Mouse (Mus musculus) gastrocnemius, adult 18-20 months (tissue): ENCODE data around the gene Chpt1. TPM values are rescaled to one million over a fixed set of nuclear protein-coding genes. Genes with fewer than 3 reads are reported as not detected.
"Not testable (repeated sequence)": the region's sequence is repeated elsewhere in the genome, so short reads cannot be mapped to it uniquely, and the experiment has no call there.

Source experiments
- DNase-seq: peaks from one replicate; pipeline ENCODE4 v3.0.0; 2021; ENCODE audit warnings: low spot score
- long read RNA-seq, 2 experiments: library from polyadenylated mRNA; stranded (forward); transcript quantifications; one replicate each; pipeline ENCODE4 v2.0.0; 2021
- total RNA-seq, 2 experiments: library from RNA; stranded (reverse); gene quantifications; 2 replicates each; pipeline ENCODE4 v1.2.3; 2021

Gene Chpt1
- total RNA-seq, result 100 to 1,000 TPM in 1 of 2 experiments, 10 to 100 TPM in 1; 92.6 to 116 TPM
- long read RNA-seq, experiment 1, full-length matches to known transcripts, result 217 of 234 reads
- long read RNA-seq, experiment 1, partial matches to known transcripts, result 3 of 234 reads
- long read RNA-seq, experiment 1, other reads (novel, unspliced or antisense), result 14 of 234 reads
- long read RNA-seq, experiment 2, full-length matches to known transcripts, result 172 of 180 reads
- long read RNA-seq, experiment 2, partial matches to known transcripts, result 3 of 180 reads
- long read RNA-seq, experiment 2, other reads (novel, unspliced or antisense), result 5 of 180 reads

DNA sequence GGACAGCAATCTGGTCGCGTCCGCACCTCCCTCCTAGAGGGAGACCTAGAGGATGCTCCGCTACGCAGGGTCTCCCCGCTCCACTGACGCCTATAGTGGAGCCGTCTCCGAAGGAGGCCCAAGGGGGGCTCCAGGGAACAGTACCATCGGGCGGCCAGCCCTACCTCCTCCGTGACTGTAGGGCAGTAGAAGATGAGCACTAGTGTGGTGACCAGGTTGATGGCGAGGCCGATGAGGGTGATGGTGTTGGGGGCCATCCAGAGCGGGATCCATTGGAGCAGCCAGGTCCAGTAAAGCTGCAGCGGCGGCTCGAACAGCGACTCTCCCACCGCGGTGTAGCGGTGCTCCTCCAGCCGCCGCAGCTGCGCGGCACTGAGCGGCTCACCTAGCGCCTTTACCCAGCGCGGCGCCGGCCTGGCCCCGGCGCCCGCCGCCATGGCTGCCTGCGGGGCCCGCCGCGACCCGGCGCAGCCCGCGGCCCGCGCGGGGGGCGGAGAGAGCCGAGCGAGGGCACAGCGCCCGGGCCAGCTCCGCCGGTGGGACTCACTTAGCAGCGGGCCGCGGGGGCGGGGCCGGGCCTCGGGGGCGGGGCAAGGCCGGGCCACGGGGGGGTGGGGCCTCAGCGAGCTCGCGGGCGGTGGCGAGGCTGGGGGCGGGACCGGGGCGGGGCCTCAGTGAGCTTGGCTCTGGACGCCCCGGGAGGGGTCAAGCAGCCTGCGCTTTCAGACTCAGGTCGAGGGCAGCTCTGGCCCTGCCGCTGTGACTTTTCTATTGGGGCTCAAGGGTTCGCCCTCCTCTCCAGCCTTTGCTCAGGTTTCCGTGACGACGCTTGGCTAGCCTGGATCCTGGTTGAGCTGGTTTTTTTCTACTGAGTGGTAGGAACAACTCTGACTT, at the start of gene Chpt1:
Chpt1 (minus strand) TSS at position 653 of the 894 bp plus-strand sequence.
- DNase-seq, result peak; percentile 82

DNA sequence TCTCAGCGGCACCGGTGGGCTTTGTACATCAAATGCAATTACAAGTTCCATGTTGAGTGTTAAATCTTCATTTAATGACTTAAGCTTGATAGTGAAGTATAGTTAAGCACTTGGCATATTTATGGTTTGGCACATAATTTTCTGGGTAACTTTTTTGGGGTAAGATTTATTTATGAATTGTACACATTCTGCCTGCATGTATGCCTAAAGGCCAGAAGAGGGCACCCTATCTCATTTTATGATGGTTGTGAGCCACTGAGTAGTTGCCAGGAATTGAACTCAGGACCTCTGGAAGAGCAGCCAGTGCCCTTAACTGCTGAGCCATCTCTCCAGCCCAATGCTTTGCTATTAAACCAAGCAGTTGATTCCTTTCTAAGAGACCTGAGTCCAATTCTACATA, 48.9 kb upstream of the Chpt1 start:
- DNase-seq, result no peak

DNA sequence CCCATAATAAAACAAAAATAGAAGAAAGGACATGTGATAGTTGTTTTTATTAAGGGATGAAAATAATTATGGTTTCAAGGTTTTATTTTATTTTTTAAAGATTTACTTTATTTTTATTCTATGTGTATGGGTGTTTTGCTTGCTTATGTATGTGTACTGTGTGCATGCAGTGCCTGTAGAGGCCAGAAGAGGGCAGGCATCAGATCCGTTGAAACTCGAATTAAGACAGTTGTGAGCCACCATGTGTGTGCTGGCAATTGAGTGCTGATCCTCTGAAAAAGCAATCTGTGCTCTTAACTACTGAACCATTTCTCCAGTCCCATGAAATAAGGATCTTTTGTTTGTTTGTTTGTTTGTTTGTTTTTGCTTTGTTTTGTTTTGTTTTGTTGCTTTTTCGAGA, 46.4 kb upstream of the Chpt1 start:
- no peak for DNase-seq

DNA sequence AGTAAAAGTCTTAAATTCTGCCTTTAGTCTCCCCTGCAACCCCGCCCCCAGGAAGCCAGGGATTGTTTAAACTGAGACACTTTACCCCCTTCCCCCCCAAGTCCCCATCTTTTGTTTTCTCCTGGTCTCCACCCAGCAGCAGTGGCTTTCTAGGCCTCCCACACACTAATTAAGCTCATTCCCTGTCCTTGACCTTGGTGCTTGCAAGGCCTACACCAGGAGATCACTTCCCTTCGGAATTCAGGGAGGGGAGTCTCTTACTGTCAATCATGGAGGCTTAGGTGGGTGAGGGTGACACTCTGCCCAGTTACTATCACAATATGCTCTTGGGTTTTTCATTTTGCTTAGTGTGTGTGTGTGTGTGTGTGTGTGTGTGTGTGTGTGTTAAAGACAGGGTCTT, 43.8 kb upstream of the Chpt1 start:
- no peak for DNase-seq

DNA sequence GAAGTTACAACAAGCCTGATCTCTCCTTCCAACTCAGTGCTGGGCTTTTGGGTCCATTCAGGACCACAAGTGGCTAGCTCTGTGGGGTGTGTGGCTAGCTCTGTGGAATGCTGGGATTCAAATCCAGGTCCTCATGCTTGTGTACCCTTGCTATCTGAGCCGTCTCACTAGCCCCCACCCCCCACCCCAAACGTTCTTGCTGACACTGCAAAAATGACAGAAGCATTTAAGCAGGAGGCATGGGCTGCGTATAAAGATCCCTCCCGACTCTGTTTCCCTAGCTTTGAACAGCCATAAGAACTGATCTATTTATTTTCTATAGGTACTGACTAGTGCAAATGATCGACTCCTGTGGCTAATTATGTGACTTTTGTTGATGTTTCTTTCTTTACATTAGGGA, 26.8 kb upstream of the Chpt1 start:
- no peak for DNase-seq

DNA sequence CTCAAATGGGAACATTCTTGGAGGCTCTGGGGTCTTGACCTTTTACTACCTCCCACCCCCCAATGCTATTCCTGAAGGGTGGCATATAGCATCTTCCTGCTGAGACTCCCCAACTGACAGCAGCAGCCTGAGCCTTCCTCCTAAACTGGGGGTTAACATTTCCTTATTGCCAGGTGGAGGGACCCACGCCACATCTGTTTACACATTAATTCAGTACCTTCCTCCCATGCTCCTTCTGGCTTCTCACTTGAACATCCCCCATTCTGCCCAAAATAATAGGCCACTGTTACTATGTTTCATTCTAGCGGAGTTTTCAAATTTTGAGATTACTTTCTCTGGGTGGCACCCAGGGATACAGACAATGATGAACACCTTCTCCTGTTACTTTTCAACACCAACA, 20.1 kb upstream of the Chpt1 start:
- DNase-seq, result no peak

DNA sequence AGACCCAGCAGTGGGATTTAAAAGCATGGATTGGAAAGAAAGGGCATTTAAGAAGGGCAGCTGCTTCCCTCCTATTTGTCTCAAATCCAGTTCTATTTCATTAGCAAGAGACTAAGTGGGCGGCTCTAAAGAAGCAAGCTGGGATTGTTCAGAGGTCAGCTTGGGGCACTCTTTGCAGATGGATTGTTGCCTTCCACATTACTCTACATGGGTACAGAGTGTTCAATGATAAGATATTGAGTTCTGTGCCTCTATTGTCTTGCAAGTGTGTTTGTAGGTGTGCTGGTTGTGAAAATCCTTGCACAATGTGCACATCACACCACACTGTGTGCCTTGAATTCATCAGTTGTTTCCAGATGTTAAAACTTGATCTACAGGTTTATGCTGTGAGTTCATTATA, 19.3 kb upstream of the Chpt1 start:
- no peak for DNase-seq

DNA sequence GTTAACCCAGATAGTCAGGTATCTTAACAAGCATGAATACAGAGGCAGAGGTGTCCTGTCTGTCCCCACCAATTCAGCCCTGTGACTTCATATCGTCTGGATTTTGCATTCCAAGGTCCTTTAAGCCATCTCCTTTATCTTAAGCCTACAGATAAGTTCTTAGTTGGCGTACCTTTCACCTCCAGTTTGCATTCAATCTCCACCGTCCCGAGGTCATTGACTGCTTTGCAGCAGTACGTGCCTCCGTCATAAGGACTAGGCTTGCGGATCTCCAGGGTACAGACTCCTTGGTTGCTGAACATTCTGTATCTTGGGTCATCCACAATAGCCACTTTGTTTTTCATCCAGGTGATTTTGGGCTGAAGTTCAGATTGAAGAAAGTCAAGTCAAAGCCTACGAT, 18.9 kb upstream of the Chpt1 start:
- no peak for DNase-seq

DNA sequence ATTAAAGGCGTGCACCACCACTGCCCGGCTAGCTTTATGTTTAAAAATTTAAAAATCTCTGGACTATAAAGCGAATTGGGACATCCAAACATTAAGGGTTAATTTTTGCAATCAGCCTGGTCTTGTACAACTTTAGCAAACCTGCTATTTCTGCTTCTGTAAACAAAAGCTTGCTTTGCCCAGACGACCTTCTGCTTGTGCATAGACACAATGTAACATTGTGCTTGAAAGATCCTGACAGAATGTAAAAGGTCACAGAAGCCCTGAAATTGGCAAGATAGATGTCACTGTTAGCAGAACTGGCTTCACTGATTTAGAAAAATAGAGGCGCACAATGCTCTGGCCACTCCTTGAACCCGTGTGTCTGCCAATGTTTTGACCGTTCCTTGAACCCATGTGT, 11.2 kb upstream of the Chpt1 start:
- DNase-seq, result not testable (repeated sequence)

DNA sequence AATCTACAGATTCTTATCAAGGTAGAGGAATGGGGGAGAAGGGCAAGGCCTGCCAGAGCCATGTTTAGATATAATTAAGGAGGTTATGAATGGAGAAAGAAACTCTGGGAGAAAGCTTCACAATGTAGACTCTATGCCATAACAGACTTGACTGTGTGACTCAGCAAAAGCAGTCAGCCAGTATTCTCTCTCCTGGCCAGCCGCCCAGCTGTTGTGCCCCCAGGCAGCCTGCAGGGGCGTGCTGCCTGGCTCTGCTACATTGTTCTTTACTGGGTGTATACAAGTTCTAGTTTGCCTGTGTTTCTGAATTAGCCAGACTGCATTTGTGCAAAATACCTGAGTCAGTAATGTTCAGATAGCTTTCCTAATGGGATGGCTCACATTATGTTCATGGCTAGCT, 10.6 kb upstream of the Chpt1 start:
- peak; percentile 39 for DNase-seq

DNA sequence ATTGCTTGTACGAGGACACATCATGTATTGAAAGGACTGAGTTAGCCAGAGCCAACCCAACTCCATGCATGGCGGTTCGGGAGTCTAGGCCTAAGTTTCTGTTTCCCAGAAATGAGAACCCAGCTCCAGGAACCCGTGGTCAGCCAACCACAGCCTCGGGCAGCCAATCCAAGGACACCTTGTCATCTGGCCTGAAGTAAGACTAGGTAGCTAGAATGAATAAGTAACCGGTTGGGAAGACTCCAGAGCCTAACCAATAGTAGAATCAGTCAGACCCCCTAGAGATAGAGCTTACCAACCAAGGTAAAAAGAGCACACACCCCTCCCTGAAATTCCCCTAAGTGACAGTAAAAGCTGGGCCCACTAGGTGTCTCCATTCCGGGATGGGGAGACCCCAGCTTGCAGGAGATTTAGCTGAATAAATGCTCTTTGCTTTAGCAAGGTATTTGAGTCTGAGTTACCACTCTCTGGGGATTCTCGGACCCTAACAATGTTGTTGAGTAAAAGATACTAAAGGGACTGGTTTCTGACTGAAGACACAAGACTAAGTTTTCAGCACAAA, 9.8 kb upstream of the Chpt1 start:
- no peak for DNase-seq

DNA sequence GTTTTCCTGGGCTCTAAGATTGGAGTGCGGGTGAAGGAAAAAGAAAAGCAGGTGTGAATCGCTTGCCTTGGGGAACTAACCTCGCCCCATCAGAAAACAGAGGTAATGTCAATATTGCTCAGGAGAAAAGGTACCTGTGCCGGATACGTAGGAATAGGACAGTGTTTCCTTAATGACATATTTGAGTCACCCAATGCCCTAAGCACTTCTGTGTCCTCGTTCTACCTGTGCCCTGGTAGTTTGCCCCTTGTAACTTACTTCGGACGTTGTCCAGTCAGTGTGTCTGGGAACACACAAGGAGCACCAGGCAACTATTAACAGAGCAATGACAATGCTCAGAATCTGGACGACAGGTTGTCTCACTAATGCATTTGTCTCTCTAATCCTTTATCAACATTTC, 7.5 kb upstream of the Chpt1 start:
- DNase-seq, result no peak

DNA sequence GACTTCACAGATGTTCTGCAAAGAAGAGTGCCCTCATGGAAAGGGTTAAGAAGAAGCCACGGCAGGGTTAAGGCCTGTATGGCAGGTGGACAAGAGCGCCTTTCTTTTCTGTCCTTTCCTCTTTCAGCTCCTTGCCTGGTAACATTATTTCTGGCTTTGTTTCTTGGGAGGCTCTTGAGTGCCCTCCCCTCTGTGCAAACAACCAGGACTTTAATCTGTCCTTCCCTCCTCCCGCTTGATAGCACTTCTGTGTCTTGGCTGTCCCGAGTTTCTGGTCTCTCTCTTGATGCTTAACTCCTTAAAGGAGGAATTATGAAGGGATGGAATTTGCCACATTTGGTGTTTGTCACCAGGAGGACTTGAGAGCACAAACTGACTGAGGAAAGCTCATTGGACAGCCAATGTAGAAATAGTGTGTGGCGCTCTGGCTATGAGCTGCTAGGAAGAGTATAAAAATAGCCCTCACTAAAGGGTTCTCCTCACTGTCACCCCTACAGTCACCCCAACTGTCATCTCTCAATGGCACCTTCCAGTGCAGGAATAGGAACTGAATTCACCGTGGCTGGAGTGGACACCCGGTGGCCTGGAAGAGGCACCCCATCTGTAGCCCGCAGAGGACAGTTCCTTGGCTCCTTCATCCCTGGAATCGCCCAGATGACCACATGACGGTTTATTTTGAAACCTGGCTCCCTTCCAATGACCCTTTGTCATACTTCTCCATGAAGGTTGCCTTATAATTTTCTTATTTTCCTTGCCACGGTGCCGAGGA, 6.8 kb upstream of the Chpt1 start:
- DNase-seq, result peak; percentile 50

DNA sequence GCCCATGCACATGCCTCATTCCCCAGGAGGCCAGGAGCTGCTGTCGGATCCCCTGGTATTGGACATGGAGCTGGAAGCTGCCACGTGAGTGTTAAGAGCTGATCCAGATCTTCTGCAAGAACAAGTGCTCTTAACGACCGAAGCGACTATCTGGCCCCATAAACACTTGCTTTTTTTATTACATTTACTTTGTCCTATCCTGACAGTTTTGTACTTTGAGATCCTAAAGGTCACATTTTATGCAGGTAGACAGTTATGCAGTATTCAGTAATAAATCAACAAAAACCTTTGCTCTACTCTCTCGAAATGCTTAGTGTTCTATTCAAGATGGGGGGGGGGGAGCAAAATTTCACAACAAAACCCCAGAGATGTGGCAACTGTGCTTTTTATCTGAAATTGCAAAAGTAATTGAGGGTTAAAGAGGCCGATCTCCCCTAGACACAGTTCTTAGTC, 3.8 kb upstream of the Chpt1 start:
- DNase-seq, result no peak

DNA sequence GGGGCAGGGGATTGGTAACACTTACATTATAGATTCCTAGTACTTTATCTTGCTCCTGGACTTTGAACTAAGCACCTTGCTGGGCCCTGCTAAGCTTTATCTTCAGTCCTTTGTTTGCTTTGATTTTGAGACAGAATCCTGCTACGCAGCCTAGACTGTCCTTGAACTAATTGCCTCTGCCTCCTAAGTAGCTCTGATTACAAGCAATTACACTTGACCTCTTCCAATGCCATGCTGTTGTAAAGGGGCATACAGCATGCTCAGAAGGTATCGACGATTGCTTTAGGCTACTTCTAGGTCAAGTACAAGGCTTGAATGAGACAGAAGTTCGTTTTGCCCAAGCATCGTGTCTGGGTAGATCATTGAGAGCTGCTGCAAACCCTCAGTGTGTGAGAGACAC, 1.4 kb upstream of the Chpt1 start:
- no peak for DNase-seq

DNA sequence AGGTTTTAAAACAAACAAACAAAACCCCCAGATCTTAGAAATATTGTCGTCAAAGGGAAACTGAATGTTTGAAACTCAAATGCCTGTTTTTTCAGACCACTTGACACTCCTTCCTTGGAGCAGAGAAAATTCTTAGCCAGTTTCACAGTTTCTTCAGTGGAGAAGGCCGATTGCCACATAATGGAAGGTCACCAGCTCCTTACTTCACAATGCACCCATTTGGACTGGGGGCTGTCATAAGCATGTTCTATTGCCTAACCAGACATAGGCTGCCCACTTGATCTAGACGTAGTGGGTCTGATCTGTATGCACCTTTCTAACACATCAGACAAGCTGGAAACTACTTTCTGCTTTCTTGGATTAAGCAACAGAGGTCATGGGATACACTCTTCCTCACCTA, 608 bp upstream of the Chpt1 start:
- no peak for DNase-seq

DNA sequence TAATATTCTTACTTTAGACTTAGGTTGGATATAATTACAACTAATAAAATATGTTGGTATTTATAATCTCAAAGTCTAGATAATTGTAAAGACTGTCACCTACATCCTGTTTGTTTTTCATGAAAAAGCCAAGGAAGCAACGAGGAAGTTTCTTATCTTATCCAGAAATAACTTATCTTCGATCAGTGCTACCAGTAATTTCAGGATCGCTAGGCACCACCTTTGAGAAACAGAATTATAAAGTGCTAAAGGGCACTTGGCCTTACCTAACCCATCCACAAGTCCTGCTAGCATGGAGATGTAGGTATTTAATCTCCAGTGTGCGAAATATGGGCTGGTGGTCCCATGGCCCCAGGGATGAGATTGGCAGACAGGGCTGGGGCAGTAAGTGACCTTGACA, 954 bp downstream of the Chpt1 start:
- no peak for DNase-seq

DNA sequence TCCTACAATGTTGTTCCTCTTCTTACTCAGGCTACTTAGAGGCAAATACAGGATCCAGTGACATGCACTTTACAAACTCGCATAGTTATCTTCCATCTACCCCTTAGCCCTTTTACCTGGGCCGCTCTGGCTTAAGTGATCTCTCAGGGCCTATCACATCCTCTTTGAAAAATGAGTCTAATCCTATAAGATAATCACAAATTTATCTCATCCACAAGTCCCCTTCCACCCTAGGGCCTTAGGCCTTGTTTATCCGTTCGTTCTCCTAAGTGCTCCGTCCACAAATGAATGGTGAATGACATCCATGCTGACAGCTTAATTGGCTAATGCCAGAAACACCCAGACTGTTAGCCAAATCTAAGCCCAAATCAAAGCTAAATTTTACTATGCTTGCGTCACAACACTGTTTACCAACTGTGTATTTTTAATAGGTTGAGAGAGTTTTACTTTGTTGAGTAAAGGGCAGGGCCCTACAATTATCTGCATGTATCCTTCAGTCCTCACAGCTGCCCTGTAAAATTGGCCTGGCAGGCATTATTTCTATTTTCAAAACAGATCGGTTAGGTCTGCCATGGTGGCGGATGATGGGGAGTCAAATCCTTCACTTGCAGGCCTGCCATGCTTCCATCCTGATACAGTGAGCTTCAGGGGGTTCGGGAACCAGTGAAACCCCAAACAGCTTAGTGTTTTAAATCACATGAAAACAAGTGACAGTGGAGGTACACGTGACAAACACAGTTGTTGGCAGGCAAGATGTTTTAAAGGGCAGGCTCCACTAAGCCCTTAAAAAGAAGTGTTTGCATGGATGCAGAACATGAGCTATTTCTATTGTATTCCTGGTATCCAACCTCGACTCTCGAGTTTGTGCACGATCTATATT, 1.7 kb downstream of the Chpt1 start:
- DNase-seq, result no peak

DNA sequence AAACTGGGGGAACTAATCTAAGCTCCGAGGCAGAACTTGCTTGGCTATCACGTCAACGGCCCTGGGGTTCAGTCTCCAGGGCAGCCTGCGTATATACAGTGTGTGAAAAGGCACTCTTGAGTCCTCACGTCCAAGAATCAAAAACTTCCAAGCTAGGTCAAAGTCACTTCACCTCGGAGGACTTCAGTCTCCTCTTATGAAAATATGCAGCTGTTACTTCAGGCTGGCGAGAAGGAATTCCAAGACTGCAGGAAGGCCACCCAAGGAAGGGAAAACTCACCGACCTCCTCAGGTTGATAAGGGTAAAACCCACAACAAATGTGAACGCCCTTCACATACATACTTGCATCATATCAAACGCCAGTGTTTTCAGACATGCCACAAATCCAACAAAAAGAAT, 2.5 kb downstream of the Chpt1 start:
- no peak for DNase-seq

DNA sequence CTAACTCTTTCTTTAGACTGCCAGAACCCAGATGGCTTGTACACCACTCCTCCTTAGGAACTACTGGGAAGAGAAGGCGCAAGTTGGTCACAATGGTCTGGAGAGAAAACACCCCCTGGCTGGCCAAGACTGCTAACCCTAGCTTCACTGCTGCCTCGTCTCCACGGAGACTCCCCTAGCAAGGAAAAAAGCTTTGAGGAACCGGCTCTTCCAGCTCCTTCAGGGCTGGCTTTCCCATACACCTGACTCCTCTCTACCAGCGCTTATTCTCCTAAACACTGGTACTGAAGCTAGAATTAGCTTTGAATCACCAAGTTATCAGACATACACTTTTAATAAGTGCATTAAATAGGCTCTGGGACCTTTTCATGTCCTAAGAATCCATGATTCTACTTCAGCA, 3.9 kb downstream of the Chpt1 start:
- DNase-seq, result no peak
